Mouse (Mus musculus) megakaryocyte, embryonic 14.5 days (primary cell): ENCODE data around the gene Ing4.

Experiments used
- FLI1 ChIP-seq: IDR thresholded peaks from 2 replicates; pipeline ENCODE4 v1.6.1; 2012; ENCODE audit warnings: low read length, inconsistent platforms, mixed read lengths
- GATA1 ChIP-seq: IDR thresholded peaks from 3 replicates; pipeline ENCODE4 v1.6.1; 2012; ENCODE audit warnings: mixed read lengths, low read length, inconsistent platforms, borderline replicate concordance

- TF ChIP-seq GATA1 (no peak), FLI1 (peak; percentile 60; the same call in 1 of the 2 replicates)
Observed at GRCm38 (mm10) chr6:125039533-125040153, at the start of gene Ing4.
